Mouse (Mus musculus) T-cell, adult 66 days (primary cell): Measurements from ENCODE around the gene Gm21650. TPM values are rescaled to one million over a fixed set of nuclear protein-coding genes. Genes with fewer than 3 reads are reported as not detected.

Experiments used
- total RNA-seq, 2 experiments: library from RNA; stranded (reverse); gene quantifications; 3 replicates in 1 of 2; 4 replicates in 1 of 2; pipeline ENCODE4 v1.2.4; 2023

The Gm21650 gene
- total RNA-seq, result not detected

DNA sequence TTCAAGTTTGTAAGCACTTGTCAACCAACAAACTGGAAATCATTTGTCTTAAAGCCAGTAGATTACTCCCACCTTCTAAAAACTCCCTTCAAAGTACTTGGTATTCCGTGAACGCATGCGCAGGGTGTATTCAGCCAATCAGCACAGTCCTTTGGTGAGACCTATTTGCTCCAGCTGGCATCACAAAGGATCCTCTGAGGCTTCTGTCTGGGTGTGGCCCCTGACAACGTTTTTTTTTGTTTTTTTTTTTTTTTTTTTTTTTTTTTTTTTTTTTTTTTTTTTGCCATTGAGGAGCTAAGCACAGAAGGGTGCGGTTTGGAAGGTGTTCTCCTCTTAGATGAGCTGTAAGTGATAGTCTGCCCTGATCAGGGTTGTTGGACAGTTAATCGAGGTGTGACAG lies at the start of gene Gm21650:
Gm21650 (plus strand) TSS at position 301 of the 400 bp plus-strand sequence.

